Mouse (Mus musculus) cerebellum, adult 11 months (tissue): ENCODE results near the gene Rapgef3.
A peak's percentile ranks its signal among the peaks of the same experiment; 100 is the strongest.

Experiments used
- DNase-seq: peaks from one replicate; pipeline ENCODE4 v3.0.0; 2022

Rapgef3 gene

DNA sequence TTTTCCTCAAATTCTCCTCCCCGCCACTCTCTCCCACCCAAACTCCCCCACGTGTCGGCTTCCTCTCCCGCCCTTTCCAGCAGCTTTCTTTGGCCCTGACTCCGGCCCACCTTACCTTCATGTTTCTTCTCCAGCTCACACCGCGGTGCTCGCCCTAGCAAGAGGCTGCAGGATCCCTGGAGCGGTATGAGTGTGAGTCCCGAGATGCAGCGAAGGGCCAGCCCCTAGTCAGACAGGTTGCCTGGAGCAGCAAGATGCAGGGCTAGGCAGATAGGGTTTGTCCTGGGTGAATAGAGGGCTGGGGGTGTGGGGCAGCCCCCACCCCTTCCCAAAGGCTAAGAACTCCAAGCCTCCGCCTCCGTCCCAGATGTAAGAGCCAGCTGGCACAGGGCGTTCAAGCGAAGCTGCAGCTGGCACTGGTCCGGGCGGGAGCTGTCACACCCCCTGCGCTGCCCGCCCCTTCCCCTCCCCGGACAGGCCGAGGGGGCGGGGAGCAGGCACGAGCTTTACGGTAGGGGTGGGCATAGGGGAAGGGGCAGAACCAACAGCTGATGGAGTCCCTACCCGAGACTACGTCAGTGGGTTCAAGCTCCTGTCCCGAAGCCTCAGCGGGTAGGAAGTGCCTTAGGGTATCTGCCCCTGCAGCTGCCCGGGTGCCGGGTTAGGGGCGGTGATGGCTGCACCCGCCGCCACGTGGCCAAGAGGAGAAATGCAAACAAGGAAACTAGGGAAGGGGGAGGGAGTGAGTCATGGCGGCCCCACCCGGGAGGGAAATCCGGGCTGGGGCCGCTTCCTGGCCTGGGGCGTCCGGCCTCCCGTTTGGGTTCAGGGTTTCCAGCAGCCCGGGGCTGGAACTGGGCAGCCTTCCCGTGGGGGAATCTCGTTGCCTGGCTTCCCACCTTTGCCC lies at the start of gene Rapgef3:
Rapgef3 (minus strand) TSS at position 693 of the 907 bp plus-strand sequence.
- DNase-seq, result peak; percentile 41

DNA sequence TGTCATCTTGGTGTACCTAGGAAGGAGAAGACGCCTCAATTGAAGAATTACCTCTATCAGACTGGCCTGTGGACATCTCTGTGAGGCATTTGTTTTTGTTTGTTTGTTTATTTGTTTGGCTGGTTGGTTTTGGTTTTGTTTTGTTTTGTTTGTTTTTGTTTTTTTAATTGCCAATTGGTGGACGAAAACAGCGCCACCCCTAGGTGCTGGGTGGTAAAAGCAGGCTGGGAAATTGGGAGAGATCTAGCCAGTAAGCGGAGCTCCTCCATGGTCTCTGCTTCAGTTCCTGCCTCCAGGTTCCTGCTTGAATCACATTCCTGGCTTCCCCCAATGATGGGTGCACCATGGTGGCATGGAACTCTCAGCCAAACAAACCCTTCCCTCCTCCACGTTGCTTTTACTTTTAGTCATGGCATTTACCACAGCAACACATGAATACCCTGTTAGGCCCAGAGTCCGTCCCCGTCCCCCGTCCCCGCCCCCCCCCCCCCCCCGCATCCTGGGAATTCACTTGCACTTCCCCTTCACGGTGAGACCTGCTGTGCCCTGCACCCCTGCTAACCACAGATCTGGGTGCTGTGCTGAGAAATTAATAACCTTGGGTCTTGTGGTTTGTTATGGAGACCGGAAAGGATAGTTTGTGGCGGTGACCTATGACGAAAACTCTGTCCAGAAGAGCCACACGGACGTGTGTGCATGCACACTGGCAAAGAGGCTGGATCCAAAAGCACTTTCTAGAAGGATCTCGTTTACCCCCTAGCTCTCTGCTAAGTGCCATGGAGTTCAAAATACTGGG lies 48.6 kb upstream of the Rapgef3 start:
- no peak for DNase-seq

DNA sequence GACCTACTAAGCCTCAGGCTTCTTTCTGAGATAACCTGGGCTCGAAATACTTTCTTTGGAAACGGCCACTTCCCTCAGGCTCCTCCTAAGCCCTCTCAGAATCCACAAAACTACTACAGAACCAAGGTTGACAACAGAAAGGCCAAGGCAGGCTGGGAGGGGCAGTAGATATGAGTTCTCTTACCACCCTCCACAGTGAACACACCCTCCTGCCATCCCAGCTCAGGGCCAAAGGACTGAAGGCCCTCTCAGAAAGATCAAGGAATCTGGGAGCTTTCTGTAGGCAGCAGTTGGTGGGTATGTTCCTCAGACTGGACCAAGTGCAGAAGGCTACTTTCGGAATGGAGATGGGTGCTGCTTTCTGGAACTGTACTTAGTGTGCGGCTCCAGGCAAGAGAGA lies 47.5 kb upstream of the Rapgef3 start:
- no peak for DNase-seq

DNA sequence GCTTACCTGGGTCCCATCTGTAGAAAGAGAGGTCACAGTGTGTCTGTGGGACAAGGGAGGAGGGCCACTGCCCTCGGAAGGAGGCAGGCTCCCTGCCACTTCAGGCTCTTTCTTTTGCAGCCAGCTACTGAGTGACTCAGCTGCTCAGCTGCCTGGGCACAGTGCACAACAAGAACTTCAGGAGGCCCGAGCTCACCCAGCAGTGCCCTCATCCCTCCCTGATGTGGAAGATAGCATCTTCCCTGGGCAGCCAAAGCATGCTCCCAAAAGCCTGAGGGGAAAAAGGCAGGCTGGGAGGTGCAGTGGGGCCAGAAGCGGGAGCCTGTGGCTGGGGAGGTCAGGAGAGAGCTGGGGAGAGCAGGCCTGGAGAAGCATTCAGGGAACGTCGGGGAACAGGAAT lies 46.9 kb upstream of the Rapgef3 start:
- no peak for DNase-seq

DNA sequence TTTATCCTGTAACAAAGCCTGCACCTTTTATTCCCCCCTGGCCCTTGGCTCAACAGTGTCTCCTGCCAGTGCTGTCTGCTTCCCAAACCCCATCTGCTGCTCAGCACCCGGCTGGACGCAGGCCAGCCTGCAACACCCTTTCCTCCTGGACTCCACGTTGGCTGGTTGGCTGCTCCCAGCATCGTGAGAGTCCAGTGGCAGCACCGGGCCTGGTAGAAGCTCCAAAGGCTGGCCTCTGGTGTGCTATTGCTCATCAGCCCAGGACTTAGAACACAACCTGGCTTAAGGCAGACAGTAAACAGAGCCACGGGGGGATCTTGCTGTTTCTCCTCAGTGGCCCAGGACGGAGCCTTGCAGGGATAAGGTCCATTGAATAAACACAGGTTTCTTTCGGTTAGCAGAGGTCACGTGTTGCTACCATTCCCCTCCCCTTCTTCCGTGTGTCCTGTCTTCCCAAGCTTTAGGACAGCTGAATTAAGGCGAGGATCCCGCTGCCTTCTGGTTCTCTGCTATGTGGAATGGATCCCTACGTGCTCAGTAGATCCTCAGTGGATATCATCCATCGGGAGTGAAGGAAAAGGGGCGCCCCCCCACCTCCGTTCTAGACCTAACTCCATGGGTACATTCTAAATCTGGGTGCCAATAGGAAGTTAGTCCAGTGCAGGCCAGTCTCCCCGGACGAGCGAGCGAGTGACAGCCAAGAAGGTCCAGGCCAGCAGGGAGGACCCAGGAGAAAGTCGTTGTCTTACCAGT lies 45.9 kb upstream of the Rapgef3 start:
- DNase-seq, result peak; percentile 86

DNA sequence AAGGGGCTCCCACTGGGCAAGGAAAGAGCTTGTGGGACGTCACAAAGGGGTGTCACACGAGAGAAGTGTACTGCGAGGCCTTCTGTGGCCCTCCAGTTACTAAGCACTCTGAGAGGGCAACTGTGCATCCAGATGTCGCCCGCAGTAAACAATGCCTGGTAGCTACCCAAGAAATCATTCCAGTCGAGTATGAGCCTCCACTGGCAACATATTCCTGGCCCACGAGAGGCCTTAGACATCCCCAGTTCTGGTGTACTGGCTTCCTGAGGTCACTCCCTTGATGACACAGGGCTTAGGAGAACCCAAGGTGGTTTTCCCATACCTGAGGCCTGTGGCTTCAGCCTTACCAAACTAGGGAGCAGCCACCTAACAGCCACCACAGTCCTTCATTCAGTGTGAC lies 45.1 kb upstream of the Rapgef3 start:
- DNase-seq, result no peak

DNA sequence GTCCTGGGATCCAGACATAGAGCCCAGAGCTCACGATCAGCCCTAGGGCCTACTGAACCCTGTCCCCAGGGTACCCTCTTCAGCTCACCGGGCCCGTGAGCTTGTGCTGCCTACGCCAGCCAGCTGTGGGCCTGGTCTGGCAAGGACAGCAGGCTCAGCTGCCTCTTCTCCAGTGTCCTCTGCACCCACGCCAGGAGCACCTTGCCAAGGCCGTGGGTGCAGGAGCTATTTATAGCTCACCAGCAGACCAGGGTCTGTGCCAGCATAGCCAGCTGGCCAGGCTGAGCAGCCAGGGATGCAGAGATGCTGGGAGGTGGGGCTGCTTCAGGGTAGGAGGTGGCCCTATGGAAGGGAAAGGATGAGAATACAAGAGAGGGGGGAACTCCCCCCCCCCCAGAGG lies 44.4 kb upstream of the Rapgef3 start:
- DNase-seq, result peak; percentile 81

DNA sequence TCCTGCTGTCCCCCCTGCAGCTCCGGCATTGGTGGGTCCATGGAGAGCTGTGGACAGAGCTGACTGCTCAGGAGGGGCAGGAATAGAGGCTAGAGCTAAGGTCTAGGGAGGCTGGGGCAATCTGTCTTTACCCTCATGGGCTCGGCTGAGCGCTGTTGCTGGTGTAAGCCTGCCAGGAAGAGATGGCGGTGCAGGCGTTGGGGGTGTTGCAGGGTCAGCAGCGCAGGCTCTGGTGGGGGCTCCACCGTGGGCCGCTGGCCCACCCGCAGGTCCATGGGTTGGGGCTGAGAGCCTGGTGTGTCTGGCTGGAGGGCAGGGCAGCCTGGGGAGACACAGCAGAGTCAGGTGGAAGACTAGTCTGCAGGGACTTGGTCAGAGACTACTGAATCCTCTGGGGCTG lies 43.5 kb upstream of the Rapgef3 start:
- no peak for DNase-seq

DNA sequence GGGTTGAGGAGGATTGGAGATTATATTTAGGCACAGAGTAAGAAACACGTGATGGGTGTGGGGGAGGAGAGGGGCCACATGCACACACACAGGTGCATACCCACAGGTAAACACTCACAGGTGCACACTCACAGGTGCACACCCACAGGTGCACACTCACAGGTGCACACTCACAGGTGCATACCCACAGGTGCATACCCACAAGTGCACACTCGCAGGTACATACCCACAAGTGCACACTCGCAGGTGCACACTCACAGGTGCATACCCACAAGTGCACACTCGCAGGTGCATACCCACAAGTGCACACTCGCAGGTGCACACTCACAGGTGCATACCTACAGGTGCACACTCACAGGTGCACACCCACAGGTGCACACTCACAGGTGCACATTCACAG lies 42.6 kb upstream of the Rapgef3 start:
- DNase-seq, result no peak

DNA sequence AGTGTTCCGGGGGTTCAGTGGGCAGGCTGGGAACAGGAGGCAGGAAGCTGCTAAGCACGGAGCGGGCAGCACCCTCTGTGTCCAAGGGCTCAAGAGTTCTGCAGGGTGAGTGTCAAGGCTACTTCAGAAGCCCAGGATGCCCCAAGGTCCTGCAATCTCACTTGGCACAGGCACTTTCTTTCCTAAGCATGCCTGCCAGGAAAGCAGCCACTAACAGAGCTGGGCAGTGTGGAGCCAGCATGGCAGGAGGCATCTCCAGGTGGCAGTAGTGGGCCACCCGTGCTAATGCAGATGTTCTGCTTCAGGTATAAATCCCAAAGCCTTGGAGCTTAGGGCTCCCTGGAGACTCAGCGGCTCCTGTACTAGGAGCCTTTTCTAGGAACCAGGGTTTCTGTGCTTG lies 42.2 kb upstream of the Rapgef3 start:
- DNase-seq, result no peak

DNA sequence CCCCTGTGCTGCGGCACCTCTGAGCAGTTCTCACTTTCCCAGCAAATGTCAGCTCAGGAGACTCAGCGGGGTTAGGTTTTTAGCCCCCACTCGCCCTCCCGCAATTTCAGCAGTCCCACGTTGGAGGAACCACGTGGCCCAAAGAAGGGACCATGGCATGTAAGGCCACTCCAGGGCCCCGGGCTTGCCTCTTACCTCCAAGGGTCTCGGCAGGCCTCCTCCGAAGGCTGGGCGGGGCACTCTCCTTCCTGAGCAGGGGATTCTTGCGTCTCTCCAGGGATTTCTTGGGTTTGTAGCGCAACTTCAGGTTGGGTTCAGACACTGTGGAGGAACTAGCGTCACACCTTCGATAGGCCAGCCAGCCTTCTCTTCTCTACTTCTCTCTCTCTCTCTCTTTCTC lies 41.4 kb upstream of the Rapgef3 start:
- no peak for DNase-seq

DNA sequence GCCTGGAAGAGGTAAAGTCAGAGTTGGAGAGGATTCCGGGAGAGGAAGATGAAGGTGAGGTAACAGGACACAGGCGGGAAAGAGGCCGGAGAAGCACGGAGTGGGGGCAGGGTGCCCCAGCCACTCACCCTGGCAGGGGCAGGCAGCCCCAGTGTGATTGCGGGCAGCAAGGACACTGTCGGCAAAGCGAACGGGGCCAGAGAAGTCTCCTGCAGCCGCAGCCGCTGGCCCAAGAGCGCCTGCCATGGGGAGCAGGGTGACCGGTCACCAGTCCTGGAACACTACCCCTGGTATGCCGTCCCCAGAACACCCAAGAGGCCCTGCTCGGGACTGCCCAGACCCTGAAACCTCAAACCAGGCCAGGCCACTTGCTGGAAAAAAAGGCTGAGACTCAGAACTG lies 40.8 kb upstream of the Rapgef3 start:
- no peak for DNase-seq

DNA sequence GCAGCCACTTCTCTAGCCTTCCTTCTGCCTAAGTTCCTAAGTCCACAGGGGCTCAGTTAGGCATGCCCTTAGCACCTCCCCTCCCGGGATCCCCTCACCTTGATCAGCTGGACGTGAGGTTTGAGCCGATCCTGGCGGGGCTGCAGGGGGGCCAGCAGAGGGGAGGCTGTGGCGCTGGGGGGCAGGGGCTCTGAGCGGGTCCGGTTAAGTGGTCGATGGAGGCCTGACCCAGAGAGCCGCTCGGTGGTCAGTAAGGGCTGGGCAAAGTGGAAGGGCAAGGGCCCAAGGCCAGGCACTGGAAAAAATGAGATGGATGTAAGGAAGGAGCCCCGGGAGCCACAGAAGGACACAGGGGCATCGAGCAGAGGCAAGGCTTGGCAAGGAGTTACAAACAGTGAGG lies 40.1 kb upstream of the Rapgef3 start:
- DNase-seq, result no peak

DNA sequence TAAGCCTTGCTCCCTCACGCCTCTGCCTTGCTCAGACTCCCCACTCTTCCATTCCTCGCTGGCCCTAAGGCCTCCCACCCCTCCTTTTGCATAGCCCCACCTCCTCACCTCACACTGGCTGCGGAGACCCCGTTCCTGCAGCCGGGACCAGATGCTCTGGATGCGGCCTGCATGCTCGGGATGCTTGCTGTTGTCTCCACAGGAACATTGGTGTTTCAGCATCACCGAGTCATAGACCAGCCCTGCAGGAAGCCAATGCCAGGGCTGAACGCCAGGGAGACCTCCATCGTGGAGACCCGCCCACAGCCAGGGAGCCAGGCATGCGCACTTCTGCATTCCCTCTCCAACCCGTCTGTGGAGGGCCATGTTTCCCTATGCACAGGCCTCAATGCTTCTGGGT lies 34.8 kb upstream of the Rapgef3 start:
- no peak for DNase-seq

DNA sequence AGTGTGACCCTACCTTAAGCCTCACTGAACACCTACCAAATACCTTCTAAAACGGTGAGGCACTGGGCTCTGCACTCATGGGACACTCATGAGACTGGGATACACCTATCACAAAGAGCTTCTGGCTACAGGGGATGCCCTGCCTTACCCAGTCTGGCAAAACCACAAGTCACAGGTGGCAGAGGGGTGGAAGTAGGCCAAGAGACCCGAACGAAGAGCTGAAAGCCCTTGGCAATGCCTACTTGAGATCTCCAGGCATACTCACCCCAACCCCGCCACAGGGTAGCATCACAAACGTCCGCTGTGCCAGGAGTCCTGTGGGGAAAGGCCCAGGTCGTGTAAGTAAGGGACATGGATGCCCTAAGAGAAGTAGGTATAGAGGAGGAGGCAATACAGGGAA lies 34.0 kb upstream of the Rapgef3 start:
- DNase-seq, result no peak

DNA sequence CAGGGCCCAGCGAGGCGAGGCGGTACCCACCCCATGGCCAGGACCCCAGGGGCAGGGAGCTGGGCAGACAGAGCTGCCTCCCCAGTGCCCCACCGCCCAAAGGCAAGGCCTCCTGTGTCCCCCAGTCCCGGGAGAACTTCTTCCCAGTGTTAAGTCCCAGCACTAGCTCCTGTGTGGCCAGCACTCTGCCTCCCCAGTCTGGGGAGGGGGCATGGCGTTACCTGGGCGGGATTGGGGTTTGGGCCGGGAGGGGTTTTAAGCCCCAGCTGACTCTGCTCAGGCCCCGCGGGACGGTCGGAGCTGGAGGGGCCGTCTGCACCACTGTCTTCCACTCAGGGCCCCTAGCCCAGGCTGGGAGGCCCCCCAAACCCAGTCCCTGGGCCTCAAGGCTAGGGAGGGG lies 33.1 kb upstream of the Rapgef3 start:
- DNase-seq, result no peak

DNA sequence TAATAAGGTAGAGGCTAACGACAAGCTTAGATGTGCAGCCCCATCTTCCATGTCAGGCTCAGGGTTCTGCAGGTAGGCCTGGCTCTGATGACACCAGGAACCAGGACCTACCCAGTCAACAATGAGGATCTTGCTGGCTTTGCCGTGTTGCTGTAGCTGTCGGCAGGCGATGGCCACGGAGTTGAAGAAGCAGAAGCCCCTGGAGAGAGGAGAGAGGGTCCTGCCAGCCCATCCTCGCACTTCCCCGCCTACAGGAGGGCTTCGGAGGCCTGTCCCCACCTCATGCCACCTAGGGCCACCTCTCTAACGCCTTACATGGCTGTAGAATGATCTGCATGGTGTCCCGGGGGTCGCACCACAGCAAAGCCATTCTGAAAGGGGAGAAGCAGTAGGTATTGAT lies 31.7 kb upstream of the Rapgef3 start:
- no peak for DNase-seq

DNA sequence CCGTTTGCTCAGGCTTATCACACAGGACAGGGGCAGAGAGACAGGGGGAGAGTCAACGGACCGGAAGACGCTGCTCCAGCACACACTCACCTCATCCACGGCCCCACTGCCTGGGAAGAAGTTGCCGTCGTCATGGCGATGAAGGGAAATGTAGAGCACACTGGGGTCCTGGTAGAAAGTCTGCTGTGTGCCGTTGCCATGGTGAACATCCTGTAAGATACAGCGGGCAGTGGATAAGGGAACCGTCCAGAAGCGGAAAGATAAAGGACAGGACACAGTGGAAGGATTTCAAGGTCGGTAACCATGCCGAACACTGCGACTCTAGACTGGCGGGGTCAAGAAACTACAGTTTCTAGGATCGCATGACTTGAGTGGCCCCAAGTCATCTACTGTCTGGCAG lies 30.4 kb upstream of the Rapgef3 start:
- DNase-seq, result no peak

DNA sequence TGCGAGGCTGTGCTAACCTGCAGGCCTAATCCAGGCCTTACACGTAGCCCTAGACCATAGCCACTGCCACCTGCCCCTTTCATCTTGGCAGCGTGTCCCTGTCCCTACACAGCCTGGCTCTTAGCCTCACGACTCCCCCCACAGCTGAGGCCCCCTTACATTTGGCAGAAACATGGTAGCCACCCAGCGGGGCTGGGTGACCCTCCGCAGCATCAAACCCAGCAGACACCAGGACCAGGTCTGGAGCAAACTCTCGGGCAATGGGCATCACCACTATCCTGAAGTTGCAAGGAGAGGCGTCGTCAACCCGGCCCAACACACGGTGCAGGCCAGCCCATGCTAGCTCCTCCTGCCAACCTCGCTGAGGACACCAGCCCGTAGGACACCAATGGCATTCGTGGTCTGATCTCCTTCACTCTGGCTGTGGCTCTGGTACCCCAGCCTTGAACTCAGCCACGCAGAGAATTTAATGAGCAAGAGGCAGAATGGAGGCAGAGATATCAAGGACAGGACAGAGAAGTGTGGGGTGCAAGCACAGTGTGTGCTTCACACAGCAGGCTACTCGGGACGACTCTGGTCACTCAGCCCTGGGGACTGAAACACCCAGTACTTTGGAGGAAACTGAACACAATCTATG lies 29.0 kb upstream of the Rapgef3 start:
- no peak for DNase-seq

DNA sequence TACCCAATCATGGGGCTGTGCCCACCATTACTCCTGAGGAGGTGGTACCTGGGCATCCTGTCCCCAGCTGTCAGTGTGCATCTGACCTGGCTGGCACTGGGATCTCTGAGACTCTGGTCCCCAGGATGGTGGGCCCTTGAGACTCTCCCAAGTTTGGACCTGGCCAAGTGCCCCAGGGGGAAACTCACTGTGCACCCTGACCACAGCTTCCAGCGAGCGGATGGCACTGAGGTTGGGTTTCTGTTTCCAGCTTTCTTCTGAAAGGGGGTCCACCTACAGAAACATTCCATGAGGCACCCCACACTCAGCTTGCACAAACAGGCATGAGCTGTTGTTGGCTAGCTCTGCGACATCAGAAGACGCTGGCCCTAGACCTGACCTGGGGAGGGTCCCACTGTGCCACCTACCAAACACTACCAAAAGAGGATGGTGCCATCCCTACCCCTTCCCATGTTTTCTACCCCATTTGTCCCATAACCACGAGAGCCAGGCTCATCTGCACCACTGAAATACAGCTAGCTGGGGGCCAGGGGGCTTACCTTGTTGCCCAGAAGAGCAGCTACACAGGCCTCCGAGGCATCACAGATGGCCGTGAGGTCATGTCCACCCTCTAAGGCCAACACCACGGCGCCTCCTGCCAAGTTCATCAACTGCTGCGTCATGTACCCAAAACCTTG lies 27.9 kb upstream of the Rapgef3 start:
- no peak for DNase-seq

DNA sequence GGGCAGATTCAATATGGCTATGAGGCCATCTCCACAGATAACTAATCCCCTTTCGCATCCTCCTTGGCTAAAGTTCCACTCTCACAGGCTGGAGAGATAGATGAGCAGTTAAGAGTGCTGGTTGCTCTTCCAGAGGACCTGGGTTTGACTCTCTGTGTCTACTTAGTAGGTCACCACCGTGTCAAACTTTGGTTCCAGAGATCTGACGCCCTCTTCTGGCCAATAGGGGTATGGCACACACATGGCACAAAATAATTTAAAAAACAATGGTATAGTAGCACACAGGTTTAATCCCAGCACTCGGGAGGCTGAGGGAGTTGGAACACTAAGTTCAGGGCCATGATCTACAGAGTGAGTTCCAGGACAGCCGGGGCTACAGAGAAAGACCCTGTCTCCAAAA lies 26.5 kb upstream of the Rapgef3 start:
- DNase-seq, result no peak

DNA sequence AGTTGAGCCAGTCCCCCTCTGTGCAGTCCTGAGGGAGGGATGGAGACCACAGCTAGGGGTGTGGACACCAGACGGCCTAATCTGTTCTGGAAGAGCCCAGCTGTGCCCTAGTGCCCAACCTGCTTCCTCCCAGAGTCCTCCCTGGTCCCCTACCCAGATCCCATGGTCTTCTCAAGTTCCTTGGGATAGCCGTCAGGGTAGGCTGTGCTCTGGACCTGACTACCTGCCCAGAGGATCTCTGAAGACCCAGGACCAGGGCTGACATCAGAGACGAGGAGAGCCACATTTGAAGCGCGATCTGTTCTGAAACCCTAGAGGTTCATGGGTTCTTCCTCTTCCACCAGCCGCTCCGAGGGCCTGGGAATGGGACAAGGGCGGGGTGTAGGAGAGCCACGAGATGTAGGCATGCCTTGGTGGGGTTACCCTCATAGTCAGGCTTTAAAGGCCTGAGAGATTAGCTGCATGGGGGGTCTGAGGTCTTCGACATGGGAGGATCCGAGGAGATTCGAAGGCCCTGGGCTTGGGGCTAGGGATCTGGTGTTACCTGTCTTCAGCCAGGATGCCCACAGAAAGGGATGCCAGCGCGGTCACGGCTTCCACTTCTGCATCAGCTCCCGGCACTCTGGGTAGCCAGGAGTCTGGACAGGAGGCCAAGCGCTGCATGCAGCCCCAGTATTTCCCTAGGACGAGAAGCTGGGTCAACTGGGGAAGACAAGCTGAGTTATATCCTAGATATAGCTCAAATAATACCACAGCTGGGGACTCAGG lies 25.8 kb upstream of the Rapgef3 start:
- no peak for DNase-seq
